Mouse (Mus musculus) liver, postnatal 0 days (tissue): ENCODE data around the gene Avp.
A peak's percentile ranks its signal among the peaks of the same experiment; 100 is the strongest.

Experiments used
- CTCF ChIP-seq: sonication (generic); IDR thresholded peaks from 2 replicates; pipeline ENCODE4 v1.5.1; 2016; ENCODE audit warnings: antibody characterized with exemption, low read depth
- EP300 ChIP-seq: IDR thresholded peaks from 2 replicates; pipeline ENCODE4 v1.6.1; 2016; ENCODE audit warnings: antibody characterized with exemption, low read depth, mild to moderate bottlenecking

GRCm38 (mm10) chr2:130574960-130575359 lies 7.4 kb downstream of the Avp start:
- peak; percentile 24; the same call in 1 of the 2 replicates for TF ChIP-seq CTCF
- no peak for TF ChIP-seq EP300
